8 mouse cellular contexts compared by ENCODE assay signal in the genomic region with DNA sequence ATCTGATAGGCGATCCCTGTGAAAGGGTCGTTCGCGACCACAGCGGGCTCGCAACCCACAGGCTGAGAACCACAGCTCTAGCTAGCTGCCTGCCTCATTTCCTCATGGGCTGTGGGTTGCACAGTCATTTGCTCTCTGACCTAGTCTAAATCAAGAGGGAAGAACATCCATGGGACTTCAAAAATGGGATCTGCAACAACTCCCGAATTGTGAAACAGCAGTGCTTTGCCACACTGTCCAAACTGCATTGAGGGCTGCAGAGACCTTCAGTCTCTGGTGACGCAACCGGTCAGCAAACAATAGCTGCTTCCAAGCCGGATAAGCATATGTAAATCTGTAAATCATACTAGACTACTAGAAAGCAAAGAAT. TPM values are rescaled to one million over a fixed set of nuclear protein-coding genes. Genes with fewer than 3 reads are reported as not detected.
A peak's percentile ranks its signal among the peaks of the same experiment; 100 is the strongest.
DNase-seq lines count a peak whose midpoint lies in the region; ATAC-seq and TF ChIP-seq lines count a peak whose summit lies in the region.

No protein-coding gene starts in this region.

- peaks cover 0 to 5% of the 10 kb centered on the region in 2 experiments; a peak in 2 of 4 replicates for H3K36me3 ChIP-seq in MEL (ENCODE audit: control insufficient read depth in 1 of 2, insufficient read depth in 2 of 2, low read length in 2 of 2)
- no peaks in the 10 kb centered on the region for H3K36me3 ChIP-seq in neural tube, embryonic 15.5 days

- H3K27ac ChIP-seq in MEL (ENCODE audit: control insufficient read depth, low read depth, low read length) = no peak overlapping the region
- H3K27ac ChIP-seq in neural tube, embryonic 15.5 days (replicated peaks) = no peak overlapping the region

- TF ChIP-seq POLR2A in MEL (IDR thresholded peaks at IDR 0.05; ENCODE audit: control insufficient read depth in 1 of 2, insufficient read depth in 1 of 2, low read depth in 1 of 2, low read length in 2 of 2, poor library complexity in 1 of 2) = no peak
- TF ChIP-seq POLR2A in lung, adult 2 months (IDR thresholded peaks at IDR 0.05; ENCODE audit: borderline replicate concordance, extremely low read depth, low read depth, low read length) = no peak; the same call in 1 of the 2 replicates

- H3K9me3 ChIP-seq in MEL (replicated peaks; ENCODE audit: insufficient read depth, low read length) = no peaks in the 10 kb centered on the region
- H3K9me3 ChIP-seq in neural tube, embryonic 15.5 days (replicated peaks) = no peaks in the 10 kb centered on the region

- H3K79me2 ChIP-seq in MEL (ENCODE audit: control insufficient read depth, insufficient read depth, low read length, poor library complexity) = no peaks in the 10 kb centered on the region

- peaks cover 0 to 11% of the 10 kb centered on the region in 2 experiments; a peak in 3 of 4 replicates for H3K4me1 ChIP-seq in MEL (ENCODE audit: control insufficient read depth in 1 of 2, insufficient read depth in 2 of 2, low read length in 2 of 2)
- H3K4me1 ChIP-seq in lung, adult 2 months (ENCODE audit: control insufficient read depth, insufficient read depth, low read length) = peaks cover 6% of the 10 kb centered on the region
- H3K4me1 ChIP-seq in neural tube, embryonic 15.5 days = peaks cover 23% of the 10 kb centered on the region

- 23% methylated on average over 10 of the region's 10 CpGs for whole genome bisulfite sequencing in lung, adult 2 months
- WGBS in neural tube, embryonic 15.5 days = 21% methylated on average over 10 of the region's 10 CpGs

- no peak for TF ChIP-seq EP300 in MEL (IDR thresholded peaks at IDR 0.05; ENCODE audit: low read depth in 1 of 2, low read length in 2 of 2)

- no peak for TF ChIP-seq CTCF in MEL (IDR thresholded peaks at IDR 0.05 in 2 of 3, conservative IDR thresholded peaks at IDR 0.05 in 1 of 3; ENCODE audit: control insufficient read depth in 1 of 3, insufficient read depth in 1 of 3, low read depth in 2 of 3, low read length in 3 of 3, poor library complexity in 1 of 3, severe bottlenecking in 1 of 3)
- no peak for TF ChIP-seq CTCF in lung, adult 2 months (IDR thresholded peaks at IDR 0.05; ENCODE audit: insufficient read depth, low read length)

- H3K9ac ChIP-seq in MEL (ENCODE audit: control insufficient read depth, low read depth, low read length, poor library complexity, severe bottlenecking) = no peak overlapping the region
- H3K9ac ChIP-seq in neural tube, embryonic 15.5 days (replicated peaks) = 0 out of 2 replicates have a peak overlapping the region, but pooled peaks have one; percentile 5

- peak; percentile 88 to 90 for ATAC-seq in hematopoietic stem cell, adult 5-6 weeks (replicated peaks in 1 of 2; ENCODE audit: insufficient read depth in 1 of 2, low FRiP score in 2 of 2, low TSS enrichment in 1 of 2, low read depth in 1 of 2, poor library complexity in 2 of 2, severe bottlenecking in 2 of 2)
- no peak for ATAC-seq in neural tube, embryonic 15.5 days (ENCODE audit: low FRiP score)

- H3K4me2 ChIP-seq in neural tube, embryonic 15.5 days = peak overlapping the region; percentile 41

- no peak for TF ChIP-seq RAD21 in MEL (IDR thresholded peaks at IDR 0.05; ENCODE audit: low read depth, low read length)

- no peaks in the 10 kb centered on the region for H3K27me3 ChIP-seq in MEL (ENCODE audit: control insufficient read depth in 1 of 2, insufficient read depth in 2 of 2, low read length in 2 of 2)
- H3K27me3 ChIP-seq in neural tube, embryonic 15.5 days (replicated peaks) = peaks cover 21% of the 10 kb centered on the region

- DNase-seq in MEL (ENCODE audit: low read depth, low spot score) = no peak
- DNase-seq in embryo, embryonic 9.5 days (ENCODE audit: extremely low spot score) = peak; percentile 41
- DNase-seq in lung, adult 2 months = peak; percentile 51
- no peak for DNase-seq in layer of hippocampus, postnatal 36 days
- no peak for DNase-seq in testis, postnatal 10 days (ENCODE audit: low spot score)
- no peak for DNase-seq in layer of hippocampus, adult 9-10 months (ENCODE audit: low spot score)

- peak overlapping the region; percentile 17 to 31; a peak in 2 of 4 replicates for H3K4me3 ChIP-seq in MEL (ENCODE audit: control insufficient read depth in 1 of 2, insufficient read depth in 1 of 2, low read depth in 2 of 2, low read length in 2 of 2)
- no peak overlapping the region for H3K4me3 ChIP-seq in lung, adult 2 months (replicated peaks; ENCODE audit: extremely low read depth, low read depth, low read length)
- H3K4me3 ChIP-seq in neural tube, embryonic 15.5 days (replicated peaks) = peak overlapping the region; percentile 9; the same call in 1 of the 2 replicates

TF ChIP-seq in MEL, 35 proteins besides CTCF, POLR2A, EP300 and RAD21:
- TF ChIP-seq ZMIZ1 (IDR thresholded peaks at IDR 0.05; ENCODE audit: low read depth, low read length) = no peak
- no peak for TF ChIP-seq TCF12 (IDR thresholded peaks at IDR 0.05; ENCODE audit: low read depth, low read length)
- TF ChIP-seq ZC3H11A (IDR thresholded peaks at IDR 0.05; ENCODE audit: low read depth, low read length) = no peak
- TF ChIP-seq ZKSCAN1 (IDR thresholded peaks at IDR 0.05; ENCODE audit: low read depth, low read length) = no peak
- TF ChIP-seq E2F4 (IDR thresholded peaks at IDR 0.05; ENCODE audit: borderline replicate concordance, low read depth, low read length) = no peak
- TF ChIP-seq MAFK (IDR thresholded peaks at IDR 0.05; ENCODE audit: borderline replicate concordance, low read depth, low read length) = no peak

RNA-seq across cellular contexts. Expression of a gene that starts 23.7 kb away (rescaled TPM):
- total RNA-seq in MEL (2012; rRNA removed) = 24.1 and 25.4 TPM in 2 replicates
- polyA plus RNA-seq in MEL (2012; ENCODE audit: insufficient read depth in 1 of 2, insufficient read length in 2 of 2, low read depth in 1 of 2, low replicate concordance in 2 of 2, missing spikeins in 1 of 2) = 10 to 100 TPM in 1 of 2 experiments, not detected in 1; 12.4 TPM
- 14.0 and 22.6 TPM in 2 replicates for total RNA-seq in hematopoietic stem cell, adult 5-6 weeks (2017)
- 6.6 and 9.0 TPM in 2 replicates for polyA plus RNA-seq in lung, adult 2 months (2012; rRNA removed)
- polyA plus RNA-seq in neural tube, embryonic 15.5 days (2015; fragmentation: Nextera tagmentation; extraction: Ambion mirVana) = 0.37 and 0.57 TPM in 2 replicates
- total RNA-seq in layer of hippocampus, postnatal 36 days (2021) = 1 to 10 TPM; 3.6 to 4.0 TPM

RNA-seq across cellular contexts. Expression of a gene that starts 26.2 kb away (rescaled TPM):
- 32.1 and 32.3 TPM in 2 replicates for total RNA-seq in MEL (2012; rRNA removed)
- polyA plus RNA-seq in MEL (2012; ENCODE audit: insufficient read depth in 1 of 2, insufficient read length in 2 of 2, low read depth in 1 of 2, low replicate concordance in 2 of 2, missing spikeins in 1 of 2) = 10 to 100 TPM in 1 of 2 experiments, not detected in 1; 42.3 TPM
- total RNA-seq in hematopoietic stem cell, adult 5-6 weeks (2017) = 16.6 and 39.2 TPM in 2 replicates
- polyA plus RNA-seq in lung, adult 2 months (2012; rRNA removed) = 13.6 and 16.8 TPM in 2 replicates
- 70.1 and 79.9 TPM in 2 replicates for polyA plus RNA-seq in neural tube, embryonic 15.5 days (2015; fragmentation: Nextera tagmentation; extraction: Ambion mirVana)
- 10 to 100 TPM; 43.9 to 44.7 TPM for total RNA-seq in layer of hippocampus, postnatal 36 days (2021)

RNA-seq across cellular contexts. Expression of a gene that starts 41.4 kb away (rescaled TPM):
- 25.0 and 28.0 TPM in 2 replicates for total RNA-seq in MEL (2012; rRNA removed)
- 10 to 100 TPM in 1 of 2 experiments, not detected in 1; 30.4 TPM for polyA plus RNA-seq in MEL (2012; ENCODE audit: insufficient read depth in 1 of 2, insufficient read length in 2 of 2, low read depth in 1 of 2, low replicate concordance in 2 of 2, missing spikeins in 1 of 2)
- total RNA-seq in hematopoietic stem cell, adult 5-6 weeks (2017) = 56.9 and 62.3 TPM in 2 replicates
- 8.4 and 13.5 TPM in 2 replicates for polyA plus RNA-seq in lung, adult 2 months (2012; rRNA removed)
- 33.9 and 41.4 TPM in 2 replicates for polyA plus RNA-seq in neural tube, embryonic 15.5 days (2015; fragmentation: Nextera tagmentation; extraction: Ambion mirVana)
- 10 to 100 TPM; 12.0 to 12.8 TPM for total RNA-seq in layer of hippocampus, postnatal 36 days (2021)

Comparison
In these comparisons a context has a peak if more than half of its experiments do, and no peak if none do; other contexts are left out.
1. DNase-seq: peak in embryo, embryonic 9.5 days (single experiment) and lung, adult 2 months (single experiment); none in MEL (single experiment), layer of hippocampus, postnatal 36 days (0 of 2), testis, postnatal 10 days (single experiment) and layer of hippocampus, adult 9-10 months (single experiment).